Mouse (Mus musculus): ENCODE measurements around the gene Morc3.

Morc3 gene

GRCm38 (mm10) chr16:93831627-93832395, at the start of gene Morc3:
TSS of gene Morc3 (plus strand) at chr16:93832121.
- DNase-seq (ENCODE audit: low read depth, low spot score): peak; percentile 98

- no peak for DNase-seq (ENCODE audit: low read depth, low spot score)
Observed at GRCm38 (mm10) chr16:93784175-93784574, 47.7 kb upstream of the Morc3 start.

GRCm38 (mm10) chr16:93785805-93786204, 46.1 kb upstream of the Morc3 start:
- DNase-seq (ENCODE audit: low read depth, low spot score): no peak

DNA sequence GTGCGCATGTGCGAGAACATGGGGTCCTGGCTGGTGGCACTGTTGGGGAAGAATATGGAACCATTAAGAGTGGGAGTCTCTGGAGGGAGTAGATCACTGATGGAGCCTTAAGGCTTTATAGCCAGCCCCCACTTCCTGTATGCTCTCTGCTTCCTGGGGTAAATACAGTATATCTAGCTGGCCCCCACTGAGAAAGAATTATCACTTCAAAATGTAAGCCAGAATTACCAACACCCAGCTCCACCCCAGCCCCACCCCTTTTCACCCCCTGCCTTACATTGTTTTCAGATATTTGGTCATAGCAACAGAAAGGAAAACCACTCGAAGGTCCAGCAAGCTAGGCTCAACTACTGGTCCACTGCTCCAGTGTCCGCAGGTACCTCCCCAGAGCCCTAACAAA, 43.5 kb upstream of the Morc3 start:
- DNase-seq (ENCODE audit: low read depth, low spot score): no peak

GRCm38 (mm10) chr16:93788881-93789280, 43.0 kb upstream of the Morc3 start:
- no peak for DNase-seq (ENCODE audit: low read depth, low spot score)

DNA sequence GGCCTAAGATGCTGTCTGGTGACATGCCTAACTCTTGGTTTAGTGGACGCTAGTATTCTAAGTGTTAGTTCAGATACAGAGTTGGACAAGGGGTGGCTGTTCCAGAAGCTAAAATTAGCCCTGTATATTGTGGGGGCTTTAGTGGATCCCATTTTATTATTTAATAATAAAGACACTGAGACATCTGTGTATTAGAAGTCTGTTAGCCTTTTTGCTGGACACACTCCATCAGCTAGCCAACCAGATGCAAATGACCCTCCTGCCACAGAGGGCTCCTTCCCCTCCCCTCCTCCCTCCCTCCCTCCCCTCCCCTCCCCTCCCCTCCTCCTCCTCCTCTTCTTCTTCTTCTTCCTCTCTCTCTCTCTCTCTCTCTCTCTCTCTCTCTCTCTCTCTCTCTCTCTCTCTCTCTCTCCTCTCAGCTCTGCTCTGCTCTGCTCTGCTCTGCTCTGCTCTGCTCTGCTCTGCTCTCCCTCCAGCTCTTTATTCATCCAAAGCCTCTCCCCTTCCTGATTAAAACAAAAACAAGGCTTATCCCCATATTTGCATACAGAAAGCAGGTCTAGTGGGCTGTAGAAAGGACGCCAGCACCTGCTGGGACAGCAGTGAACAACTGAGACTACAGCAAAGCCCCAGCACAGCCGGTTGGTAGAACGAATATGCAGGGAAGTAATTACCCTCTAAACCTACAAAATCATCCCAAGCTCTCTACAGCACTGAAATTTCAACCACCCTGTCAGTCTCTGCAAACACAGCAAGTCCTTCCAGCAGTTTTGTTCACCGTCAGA, 41.8 kb upstream of the Morc3 start:
- DNase-seq (ENCODE audit: low read depth, low spot score): no peak

GRCm38 (mm10) chr16:93792981-93793630, 38.8 kb upstream of the Morc3 start:
- no peak for DNase-seq (ENCODE audit: low read depth, low spot score)

- DNase-seq (ENCODE audit: low read depth, low spot score): no peak
Observed at GRCm38 (mm10) chr16:93794845-93795244, 37.1 kb upstream of the Morc3 start.

DNA sequence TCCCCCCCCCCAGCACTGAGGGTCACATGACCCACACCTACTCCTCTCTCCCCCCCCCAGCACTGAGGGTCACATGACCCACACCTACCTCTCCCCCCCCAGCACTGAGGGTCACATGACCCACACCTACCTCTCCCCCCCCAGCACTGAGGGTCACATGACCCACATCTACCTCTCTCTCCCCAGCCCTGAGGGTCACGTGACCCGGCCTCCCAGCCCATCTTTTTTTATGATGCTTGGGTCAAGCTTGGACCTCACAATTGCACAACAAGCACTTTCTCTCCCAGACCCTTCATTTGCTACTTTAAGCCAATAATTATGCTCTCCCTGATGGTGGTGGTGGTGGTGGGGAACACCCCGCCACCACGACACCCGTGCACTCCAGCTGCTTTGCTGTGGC, 36.5 kb upstream of the Morc3 start:
- no peak for DNase-seq (ENCODE audit: low read depth, low spot score)

DNA sequence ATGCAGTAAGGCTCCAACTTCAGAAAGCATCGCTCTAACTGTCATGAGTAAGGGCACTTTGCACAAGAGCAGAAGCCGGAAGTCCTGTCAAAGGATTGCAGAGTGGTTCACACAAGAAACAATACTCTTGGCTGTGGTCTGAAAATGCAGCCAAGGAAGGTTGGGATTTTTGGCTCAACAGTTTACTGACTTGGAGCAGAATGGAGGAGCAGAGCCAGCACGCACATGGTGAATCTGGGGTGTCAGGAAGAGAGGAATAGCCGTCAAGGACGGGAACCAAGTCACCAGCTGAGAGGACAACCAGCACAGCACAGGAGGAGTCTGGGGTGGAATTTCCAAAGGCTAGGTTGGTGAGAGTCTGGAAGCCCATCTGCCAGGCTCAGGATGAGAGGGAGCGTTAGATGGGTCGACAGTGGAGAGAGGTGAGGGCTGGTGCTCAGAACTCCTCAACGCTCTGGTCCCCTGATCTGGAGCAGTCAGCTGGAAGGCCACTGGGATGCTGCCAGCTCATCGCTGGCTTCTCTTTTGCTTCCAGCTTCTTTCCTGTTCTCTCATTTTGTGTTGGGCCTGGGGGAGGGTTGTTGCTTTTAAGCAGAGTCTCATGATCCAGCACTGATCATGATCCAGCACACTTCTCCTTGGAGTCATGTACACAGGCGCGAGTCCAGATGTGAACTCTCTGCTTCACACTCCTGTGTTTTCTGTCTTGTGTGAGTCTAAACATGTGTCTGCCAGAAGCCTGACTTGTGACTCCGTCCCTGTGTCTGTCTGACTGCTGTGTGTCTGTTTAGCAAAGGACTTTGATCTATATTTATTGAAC, 34.7 kb upstream of the Morc3 start:
- DNase-seq (ENCODE audit: low read depth, low spot score): no peak

GRCm38 (mm10) chr16:93797841-93798492, 34.0 kb upstream of the Morc3 start:
- peak; percentile 72 for DNase-seq (ENCODE audit: low read depth, low spot score)

DNA sequence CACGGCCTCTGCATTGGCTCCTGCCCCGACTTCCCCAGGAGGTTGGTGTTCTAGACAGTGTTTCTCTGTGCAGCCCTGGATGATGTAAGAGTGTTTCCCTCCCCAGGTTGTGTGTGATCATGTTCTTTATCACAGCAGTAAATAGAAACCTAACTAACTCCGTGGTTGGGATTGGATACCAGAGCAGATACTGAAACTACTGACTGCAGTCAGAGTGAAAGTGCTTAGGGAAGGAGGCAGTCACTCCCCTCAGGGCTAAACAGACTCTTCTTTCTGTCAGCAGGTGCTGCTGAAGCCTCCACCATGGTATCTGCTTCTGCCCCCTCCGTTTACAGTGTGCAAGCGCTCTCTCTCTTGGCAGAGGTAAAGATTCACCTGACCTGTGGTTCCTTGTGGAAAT, 33.3 kb upstream of the Morc3 start:
- no peak for DNase-seq (ENCODE audit: low read depth, low spot score)

DNA sequence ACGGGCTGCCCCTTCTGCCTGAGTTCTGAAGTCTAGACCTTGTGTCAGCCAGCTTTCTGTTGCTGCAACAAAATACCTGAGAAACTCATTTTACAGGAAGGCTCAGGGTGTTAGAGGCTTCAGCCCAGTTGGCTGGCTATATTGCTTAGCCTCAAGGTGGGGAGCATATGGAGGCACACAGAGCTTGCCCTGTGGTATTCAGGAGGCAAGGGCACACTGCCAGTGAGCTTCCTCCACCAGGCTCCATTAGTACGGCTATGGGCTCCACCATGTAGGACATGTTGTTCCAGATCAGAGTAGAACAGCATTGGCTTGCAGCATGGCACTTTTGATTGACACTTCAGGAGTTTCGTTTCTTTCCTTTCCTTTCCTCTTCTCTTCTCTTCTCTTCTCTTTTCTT, 32.9 kb upstream of the Morc3 start:
- no peak for DNase-seq (ENCODE audit: low read depth, low spot score)

DNA sequence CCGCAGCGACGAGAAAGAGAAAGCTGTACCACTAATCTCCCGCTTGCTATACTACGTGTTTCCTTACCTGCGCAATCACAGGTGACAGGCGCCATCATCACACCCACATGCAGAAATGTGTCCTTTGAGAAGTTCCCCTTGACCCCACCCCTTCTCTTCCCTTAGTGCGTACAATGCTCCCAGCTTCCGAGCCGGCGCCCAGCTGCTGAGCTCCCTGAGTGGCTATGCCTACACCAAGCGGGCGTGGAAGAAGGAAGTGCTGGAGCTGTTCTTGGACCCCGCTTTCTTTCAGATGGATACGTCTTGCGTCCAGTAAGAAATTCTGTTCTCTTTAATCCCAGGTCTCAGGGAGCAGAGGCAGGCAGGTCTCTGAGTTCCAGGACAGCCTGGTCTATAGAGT, 32.0 kb upstream of the Morc3 start:
- DNase-seq (ENCODE audit: low read depth, low spot score): no peak

DNA sequence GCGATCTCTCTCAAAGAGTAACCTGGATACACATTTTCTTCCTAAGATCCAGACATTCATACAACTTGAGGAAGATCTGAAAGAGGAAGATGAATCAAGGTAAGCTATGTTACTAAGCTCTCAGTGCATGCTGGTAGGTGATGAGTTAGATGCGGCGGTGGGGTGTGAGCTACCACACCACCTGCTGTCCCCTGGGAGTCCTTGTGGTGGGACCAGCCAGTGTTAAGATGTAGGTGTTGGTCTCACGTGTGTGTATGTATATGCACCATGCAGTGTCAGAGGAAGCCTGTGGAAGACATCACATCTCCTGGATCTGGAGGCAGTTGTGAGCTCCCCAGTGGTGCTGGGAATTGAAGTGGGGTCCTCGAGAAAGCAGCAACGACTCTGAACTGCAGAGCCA, 24.8 kb upstream of the Morc3 start:
- DNase-seq (ENCODE audit: low read depth, low spot score): no peak

DNA sequence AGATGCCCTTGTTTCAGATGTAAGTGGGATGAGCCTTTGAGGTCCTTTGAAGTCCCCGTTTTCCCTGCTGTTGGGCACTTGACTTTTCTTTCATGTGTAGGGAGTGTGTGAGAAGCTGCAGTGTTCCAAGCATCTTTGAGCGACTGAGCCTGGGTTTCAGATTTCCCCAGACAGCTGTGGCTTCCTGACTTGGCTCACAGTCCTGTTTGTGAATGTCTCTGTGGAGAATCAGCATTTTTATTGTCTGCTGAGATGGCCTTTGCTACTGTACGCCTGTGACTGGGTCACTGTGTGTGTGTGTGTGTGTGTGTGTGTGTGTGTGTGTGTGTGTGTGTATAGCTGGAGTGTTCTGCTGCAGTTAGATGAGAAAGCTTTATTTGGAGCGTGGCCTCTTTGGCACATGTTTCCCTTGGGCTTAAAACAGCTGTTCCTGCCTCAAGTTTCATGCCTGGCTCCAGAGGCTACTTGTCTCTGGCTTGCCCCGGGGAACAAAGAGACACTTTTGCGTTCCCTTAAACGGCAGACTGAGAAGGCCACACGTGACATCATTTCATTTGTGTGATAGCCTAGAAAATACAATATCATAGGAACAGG, 23.9 kb upstream of the Morc3 start:
- no peak for DNase-seq (ENCODE audit: low read depth, low spot score)

DNA sequence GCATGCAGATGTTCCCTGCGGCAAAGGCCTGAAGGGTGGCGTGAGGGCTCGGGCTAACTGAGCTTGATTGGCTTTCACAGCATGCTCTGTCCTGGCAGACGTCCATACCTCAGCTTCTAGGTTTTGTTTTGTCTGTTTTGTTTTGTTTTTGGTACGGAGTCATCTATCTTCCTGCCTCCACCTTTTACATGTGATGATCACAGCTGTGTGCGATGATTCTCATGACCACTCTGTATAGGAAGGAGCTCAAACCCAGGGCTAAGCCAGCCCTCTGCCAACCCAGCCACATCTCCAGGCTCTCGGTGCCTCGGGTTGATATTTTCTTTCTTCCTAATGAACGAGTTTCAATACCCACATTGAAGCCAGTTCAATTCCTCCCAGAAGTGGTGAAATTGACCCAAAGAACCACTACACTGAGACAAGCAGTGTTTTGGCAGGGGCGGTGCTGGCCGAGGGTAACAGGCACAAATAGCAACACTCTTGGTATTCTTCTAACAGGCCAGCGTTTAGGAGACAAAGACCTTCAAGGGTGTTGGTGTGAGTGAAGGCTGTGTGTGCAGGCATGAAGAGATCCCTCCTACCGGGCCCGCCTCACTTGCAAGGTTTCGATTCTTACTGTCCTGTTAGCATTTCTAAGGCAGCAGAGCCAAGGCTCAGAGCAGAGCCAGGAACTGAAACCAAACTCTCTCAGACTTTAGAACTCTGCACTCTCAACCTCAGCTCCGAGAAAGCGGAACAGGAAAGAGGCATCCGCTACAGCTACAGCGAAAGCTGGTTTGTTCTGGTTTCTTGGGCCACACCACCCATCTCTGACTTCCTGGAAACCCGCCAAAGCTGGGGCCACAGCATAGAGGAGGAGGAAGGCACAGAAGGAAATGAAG, 15.8 kb upstream of the Morc3 start:
- DNase-seq (ENCODE audit: low read depth, low spot score): peak; percentile 55

DNA sequence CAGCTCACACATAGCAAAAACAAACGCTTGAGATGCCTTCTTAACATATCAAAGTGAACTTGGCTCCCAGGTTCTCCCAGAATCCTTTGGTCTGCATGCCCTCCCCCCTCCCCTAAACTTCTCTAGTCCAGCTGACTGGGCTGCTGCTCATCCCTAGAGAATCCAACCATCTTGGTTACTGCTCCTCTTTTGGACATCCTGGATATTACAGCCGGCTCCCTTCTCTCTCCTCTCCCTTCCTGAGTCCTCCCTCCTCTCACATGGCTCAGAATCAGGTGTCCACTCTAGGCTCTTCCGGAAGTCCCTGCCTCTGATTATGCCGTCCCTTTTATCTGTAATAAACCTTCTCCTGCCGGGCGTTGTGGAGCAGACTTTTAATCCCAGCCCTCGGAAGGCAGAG, 15.1 kb upstream of the Morc3 start:
- DNase-seq (ENCODE audit: low read depth, low spot score): no peak

GRCm38 (mm10) chr16:93817371-93817770, 14.6 kb upstream of the Morc3 start:
- DNase-seq (ENCODE audit: low read depth, low spot score): no peak
